Mouse (Mus musculus) spleen, adult 18-20 months (tissue): Measurements from ENCODE around the gene Zbtb7a.

Experiments used
- DNase-seq, 2 experiments: peaks; one replicate each; pipeline ENCODE4 v3.0.0; 2022; ENCODE audit warnings: mixed read lengths in 2 of 2

The Zbtb7a gene

GRCm38 (mm10) chr10:81134966-81135681 lies at the start of gene Zbtb7a:
Gene Zbtb7a, plus strand, starts transcription at chr10:81135220.
- DNase-seq = peak; percentile 34 to 38

- peak in 1 of 2 experiments; percentile 46 for DNase-seq
Measured at GRCm38 (mm10) chr10:81087021-81087420, 48.0 kb upstream of the Zbtb7a start.

- DNase-seq = no peak
Measured at GRCm38 (mm10) chr10:81089216-81089615, 45.8 kb upstream of the Zbtb7a start.

GRCm38 (mm10) chr10:81090621-81091020 lies 44.4 kb upstream of the Zbtb7a start:
- no peak for DNase-seq

- no peak for DNase-seq
Measured at GRCm38 (mm10) chr10:81092465-81093250, 42.4 kb upstream of the Zbtb7a start.

GRCm38 (mm10) chr10:81094931-81095678 lies 39.9 kb upstream of the Zbtb7a start:
- no peak for DNase-seq

- DNase-seq = peak; percentile 95 to 96
Measured at GRCm38 (mm10) chr10:81105565-81106112, 29.4 kb upstream of the Zbtb7a start, which contains the start of gene Map2k2. Gene Map2k2, plus strand, starts transcription at chr10:81105915.

GRCm38 (mm10) chr10:81106113-81106721 lies 28.8 kb upstream of the Zbtb7a start:
- DNase-seq = peak; percentile 78 to 86

GRCm38 (mm10) chr10:81112946-81113345 lies 22.1 kb upstream of the Zbtb7a start:
- DNase-seq = no peak

GRCm38 (mm10) chr10:81119625-81120024 lies 15.4 kb upstream of the Zbtb7a start:
- no peak for DNase-seq

- no peak for DNase-seq
Measured at GRCm38 (mm10) chr10:81120650-81121049, 14.4 kb upstream of the Zbtb7a start.

- no peak for DNase-seq
Measured at GRCm38 (mm10) chr10:81122889-81123288, 12.1 kb upstream of the Zbtb7a start.

GRCm38 (mm10) chr10:81123500-81123899 lies 11.5 kb upstream of the Zbtb7a start:
- no peak for DNase-seq

GRCm38 (mm10) chr10:81134181-81134587 lies 836 bp upstream of the Zbtb7a start:
- peak; percentile 89 for DNase-seq

GRCm38 (mm10) chr10:81135831-81136705 lies 1.0 kb downstream of the Zbtb7a start:
- peak; percentile 65 to 68 for DNase-seq

GRCm38 (mm10) chr10:81136706-81137231 lies 1.7 kb downstream of the Zbtb7a start:
- peak; percentile 73 to 75 for DNase-seq

GRCm38 (mm10) chr10:81137252-81138130 lies 2.5 kb downstream of the Zbtb7a start:
- DNase-seq = peak; percentile 99

GRCm38 (mm10) chr10:81138131-81138782 lies 3.2 kb downstream of the Zbtb7a start:
- no peak for DNase-seq

GRCm38 (mm10) chr10:81138821-81139528 lies 4.0 kb downstream of the Zbtb7a start:
- DNase-seq = no peak
